Comparison of ENCODE assay signal across 8 mouse cellular contexts in the genomic region with DNA sequence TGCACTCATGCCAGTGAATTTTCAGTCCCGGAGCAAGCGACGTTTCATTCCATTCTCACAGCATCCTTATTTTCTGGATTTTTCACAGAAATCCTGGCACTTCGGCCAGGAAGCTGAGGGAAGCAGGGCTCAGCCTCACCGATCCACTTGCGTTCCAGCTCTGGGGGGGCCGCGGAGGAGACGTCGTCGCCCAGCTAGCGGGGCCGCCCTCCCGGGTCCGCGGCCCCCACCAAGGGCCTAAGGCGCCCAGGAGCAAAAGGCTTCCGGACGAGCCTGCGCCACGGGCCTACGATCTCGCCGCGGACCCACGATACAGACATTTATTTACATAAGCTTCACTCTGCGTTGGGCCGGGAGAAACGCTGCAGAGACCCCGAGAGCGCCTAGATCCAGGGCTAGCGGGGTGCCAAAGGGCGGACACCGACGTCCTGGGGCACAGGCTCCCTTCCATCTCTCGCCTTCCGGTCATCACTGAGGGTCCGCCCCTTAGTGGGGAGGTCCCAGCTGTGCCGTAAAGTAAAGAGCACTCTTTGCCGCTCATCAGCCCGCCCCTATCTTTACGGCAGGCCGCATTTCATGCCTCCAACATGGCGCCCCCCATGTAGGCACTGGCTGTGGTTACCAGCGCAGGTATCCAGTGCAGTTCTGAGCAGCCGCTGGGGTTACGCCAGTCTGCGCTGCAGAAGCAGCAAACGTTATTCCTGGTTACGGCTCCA. TPM values are rescaled to one million over a fixed set of nuclear protein-coding genes. Genes with fewer than 3 reads are reported as not detected.
DNase-seq lines count a peak whose midpoint lies in the region; ATAC-seq and TF ChIP-seq lines count a peak whose summit lies in the region.

A gene (plus strand): TSS at position 577 of the 716 bp plus-strand sequence.

- 0 out of 2 replicates have a peak, but pooled peaks have one; percentile 95 for TF ChIP-seq POLR2A in limb, embryonic 14.5 days (IDR thresholded peaks at IDR 0.05; ENCODE audit: borderline replicate concordance, extremely low read depth, insufficient read depth, insufficient read length)

- H3K36me3 ChIP-seq in embryonic facial prominence, embryonic 13.5 days = no peaks in the 10 kb centered on the region; the same call in 1 of the 2 replicates
- H3K36me3 ChIP-seq in limb, embryonic 14.5 days (ENCODE audit: control insufficient read depth, insufficient read depth, low read length) = no peaks in the 10 kb centered on the region
- no peaks in the 10 kb centered on the region for H3K36me3 ChIP-seq in midbrain, postnatal 0 days (ENCODE audit: insufficient read depth, low read length)

- no peaks in the 10 kb centered on the region for H3K9me3 ChIP-seq in embryonic facial prominence, embryonic 13.5 days
- H3K9me3 ChIP-seq in limb, embryonic 14.5 days (ENCODE audit: control insufficient read depth, low read length) = no peaks in the 10 kb centered on the region
- no peaks in the 10 kb centered on the region for H3K9me3 ChIP-seq in midbrain, postnatal 0 days (ENCODE audit: low read length)

- ATAC-seq in embryonic facial prominence, embryonic 13.5 days (ENCODE audit: insufficient number of reproducible peaks, insufficient read depth, low FRiP score, low TSS enrichment, low read depth) = peak; percentile 96
- peak; percentile 97 for ATAC-seq in limb, embryonic 14.5 days (ENCODE audit: low FRiP score, low read depth)
- peak; percentile 98 for ATAC-seq in midbrain, postnatal 0 days (ENCODE audit: low FRiP score)

- H3K4me1 ChIP-seq in embryonic facial prominence, embryonic 13.5 days = peaks cover 6% of the 10 kb centered on the region
- H3K4me1 ChIP-seq in limb, embryonic 14.5 days (ENCODE audit: control insufficient read depth, insufficient read depth, low read length) = peaks cover 7% of the 10 kb centered on the region
- peaks cover 6% of the 10 kb centered on the region; the same call in 1 of the 2 replicates for H3K4me1 ChIP-seq in midbrain, postnatal 0 days (ENCODE audit: insufficient read depth, low read length)

- peak; percentile 87 for DNase-seq in 3134 (ENCODE audit: extremely low read depth, insufficient read length, low spot score)
- DNase-seq in adrenal gland, postnatal 36 days = peak; percentile 96
- DNase-seq in heart, adult 8-10 months (ENCODE audit: low spot score) = peak; percentile 98
- DNase-seq in kidney, adult 9 months = peak; percentile 97
- peak; percentile 97 for DNase-seq in limb, embryonic 14.5 days (ENCODE audit: low spot score)
- peak; percentile 97 for DNase-seq in midbrain, postnatal 0 days (ENCODE audit: low spot score)
- peak; percentile 82 to 90 for DNase-seq in spleen, postnatal 14 days (ENCODE audit: low spot score in 2 of 2)

- TF ChIP-seq CTCF in midbrain, postnatal 0 days (IDR thresholded peaks at IDR 0.05) = peak; percentile 56

- under 1% methylated on average over 50 of the region's 50 CpGs for WGBS in embryonic facial prominence, embryonic 13.5 days
- 1% methylated on average over 47 of the region's 50 CpGs for WGBS in limb, embryonic 14.5 days
- WGBS in midbrain, postnatal 0 days = under 1% methylated on average over 48 of the region's 50 CpGs

- H3K4me2 ChIP-seq in embryonic facial prominence, embryonic 13.5 days = peak within 1 kb of the TSS; percentile 90
- peak within 1 kb of the TSS; percentile 83 for H3K4me2 ChIP-seq in limb, embryonic 14.5 days (replicated peaks; ENCODE audit: low read depth, low read length, severe bottlenecking)
- H3K4me2 ChIP-seq in midbrain, postnatal 0 days (ENCODE audit: low read depth, low read length, poor library complexity, severe bottlenecking) = peak within 1 kb of the TSS; percentile 96

- peak within 1 kb of the TSS; percentile 95 for H3K9ac ChIP-seq in embryonic facial prominence, embryonic 13.5 days
- peak within 1 kb of the TSS; percentile 81 for H3K9ac ChIP-seq in limb, embryonic 14.5 days (ENCODE audit: low read depth, low read length, severe bottlenecking)
- peak within 1 kb of the TSS; percentile 96 for H3K9ac ChIP-seq in midbrain, postnatal 0 days (replicated peaks; ENCODE audit: low read length, poor library complexity, severe bottlenecking)

- H3K27me3 ChIP-seq in embryonic facial prominence, embryonic 13.5 days = no peaks in the 10 kb centered on the region
- H3K27me3 ChIP-seq in limb, embryonic 14.5 days (ENCODE audit: control insufficient read depth, insufficient read depth, low read length) = no peaks in the 10 kb centered on the region
- no peaks in the 10 kb centered on the region for H3K27me3 ChIP-seq in midbrain, postnatal 0 days (ENCODE audit: insufficient read depth, low read length)

- peak within 1 kb of the TSS; percentile 94 for H3K27ac ChIP-seq in embryonic facial prominence, embryonic 13.5 days
- H3K27ac ChIP-seq in limb, embryonic 14.5 days (replicated peaks; ENCODE audit: low read depth, low read length) = peak within 1 kb of the TSS; percentile 85
- peak within 1 kb of the TSS; percentile 97 for H3K27ac ChIP-seq in midbrain, postnatal 0 days (ENCODE audit: low read depth, low read length)

- peak within 1 kb of the TSS; percentile 85 for H3K4me3 ChIP-seq in embryonic facial prominence, embryonic 13.5 days
- H3K4me3 ChIP-seq in limb, embryonic 14.5 days (replicated peaks; ENCODE audit: low read length) = peak within 1 kb of the TSS; percentile 63
- H3K4me3 ChIP-seq in midbrain, postnatal 0 days (ENCODE audit: low read depth, low read length) = peak within 1 kb of the TSS; percentile 86

RNA-seq across cellular contexts. Expression of the gene that starts here (rescaled TPM):
- 10 to 100 TPM; 17.2 to 19.6 TPM for total RNA-seq in adrenal gland, postnatal 36 days (2021)
- 13.0 and 14.7 TPM in 2 replicates for polyA plus RNA-seq in embryonic facial prominence, embryonic 13.5 days (2015; fragmentation: Nextera tagmentation; extraction: Ambion mirVana)
- total RNA-seq in heart, adult 8-10 months (2022) = 10 to 100 TPM; 35.6 to 37.5 (median 36.0) TPM
- polyA plus RNA-seq in limb, embryonic 14.5 days (2012; rRNA removed) = 8.8 and 9.5 TPM in 2 replicates
- polyA plus RNA-seq in limb, embryonic 14.5 days (2014; fragmentation: Nextera tagmentation; extraction: Ambion mirVana) = 9.3 and 10.1 TPM in 2 replicates
- 17.6 and 19.7 TPM in 2 replicates for total RNA-seq in midbrain, postnatal 0 days (2014; rRNA removed)
- polyA plus RNA-seq in midbrain, postnatal 0 days (2015; fragmentation: Nextera tagmentation; extraction: Ambion mirVana) = 16.6 and 17.6 TPM in 2 replicates

Comparison
In these comparisons a context has a peak if more than half of its experiments do, and no peak if none do; other contexts are left out.
1. Peak in every context shown above with its lines: DNase-seq, ATAC-seq, H3K4me3 ChIP-seq and H3K27ac ChIP-seq.